Mouse (Mus musculus) T-helper 17 cell (primary cell): ENCODE measurements at regions not wholly inside any gene's neighbourhood (a gene's known extent, or its start where the extent isn't known, plus 50 kb on each side); places are given as distances from the start of the nearest gene placed in this dataset.

Experiments used
- in situ Hi-C, 2 experiments: fragments of 300-600 bp; cut with MboI, MseI; formaldehyde crosslinking; loops; 1 replicate in 1 of 2; 2 replicates in 1 of 2; pipeline ENCODE4 v1.15.1; 2025; ENCODE audit warnings: high pct_unique_total_duplicates in 2 of 2

- in situ Hi-C loops: loop anchor here in 1 of 2 experiments (5.0 to 25.0 kb wide), 2 partner anchors 60 to 245 kb away; no protein-coding TSS in a partner anchor
Measured at GRCm38 (mm10) chr1:34642304-34642893, 62.9 kb downstream of the Amer3 start.

DNA sequence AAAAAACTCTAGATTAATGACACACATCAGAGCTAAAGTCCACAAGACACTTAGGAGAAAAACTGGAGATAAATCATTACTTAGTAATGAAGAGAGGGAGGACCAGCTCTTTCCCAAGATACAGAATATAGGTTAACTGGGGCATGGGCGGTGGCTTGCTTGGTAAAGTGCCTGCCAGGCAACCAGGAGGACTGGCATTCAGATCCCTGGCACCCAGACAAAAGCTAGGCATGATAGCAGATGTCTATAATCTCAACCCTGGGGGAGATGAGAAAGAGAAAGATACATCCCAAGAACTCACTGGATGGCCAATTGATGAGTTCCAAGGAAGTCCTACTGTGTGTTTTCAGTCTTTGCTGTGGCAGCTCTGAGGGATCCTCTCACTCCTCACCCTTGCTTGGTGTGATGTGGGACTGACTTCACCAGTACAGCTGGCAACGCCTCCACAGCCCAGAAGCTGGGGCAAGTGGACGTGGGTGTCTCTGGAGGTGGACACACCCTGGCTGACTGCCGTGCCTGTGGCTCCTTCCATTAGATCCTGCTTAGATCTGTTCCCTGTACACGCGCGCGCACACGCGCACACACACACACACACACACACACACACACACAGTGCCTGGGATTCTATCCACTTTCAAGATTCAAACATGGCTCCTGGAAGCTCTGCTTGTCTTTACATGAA is 74.6 kb downstream of the Amer3 start:
- in situ Hi-C loops: no loop called here

DNA sequence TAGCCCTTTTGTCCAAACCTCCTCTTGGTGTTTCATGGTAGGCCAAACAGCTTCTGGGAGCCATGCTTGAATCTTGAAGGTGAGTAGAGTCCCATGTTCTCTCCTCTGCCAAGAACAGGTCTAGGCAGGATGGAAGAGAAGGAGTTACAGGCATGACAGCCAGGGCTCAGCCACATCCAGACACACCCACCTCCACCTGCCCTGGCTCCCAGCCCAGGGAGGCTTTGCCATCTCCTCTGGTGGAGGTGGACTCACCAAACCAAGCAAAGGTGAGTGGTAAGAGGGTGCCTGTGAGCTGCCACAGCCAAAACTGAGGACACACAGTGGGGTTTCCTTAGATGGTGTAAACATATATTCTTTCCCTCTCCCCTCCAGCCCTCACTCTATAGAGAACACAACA is 78.0 kb downstream of the Amer3 start:
- in situ Hi-C loops: no loop called here

DNA sequence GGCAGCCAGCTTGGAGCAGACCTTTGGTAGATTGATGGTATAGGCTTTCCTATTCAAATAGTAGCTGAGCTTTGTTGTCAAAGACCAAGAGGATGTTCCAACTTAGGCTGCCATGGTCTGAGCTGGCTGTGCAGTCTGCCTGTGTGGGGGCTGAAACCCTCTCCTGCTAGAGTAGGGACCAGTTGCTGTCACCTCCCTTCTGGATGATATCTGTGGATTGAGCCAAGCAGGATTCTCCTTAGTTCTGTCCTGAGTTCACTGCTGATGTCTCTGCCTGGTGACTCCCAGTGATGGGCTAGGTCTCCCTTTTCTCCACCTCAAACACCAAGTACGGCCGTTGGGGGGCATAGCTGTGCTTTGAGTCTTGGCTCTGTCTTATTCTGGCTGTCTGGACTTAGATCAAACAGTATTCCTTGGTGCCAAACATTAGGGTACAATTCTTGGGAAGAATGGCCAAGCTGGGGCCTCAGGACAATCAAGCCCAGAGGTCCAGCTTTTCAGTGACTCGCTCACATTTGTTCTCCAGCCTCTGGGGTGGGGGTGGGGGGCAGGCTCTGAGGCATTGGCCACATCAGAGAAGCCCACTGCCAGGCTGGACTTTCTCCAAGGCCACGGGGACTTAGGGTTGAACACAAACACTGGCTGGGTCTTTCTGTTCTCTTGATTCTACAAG is 84.6 kb downstream of the Amer3 start:
- in situ Hi-C loops: no loop called here

- in situ Hi-C loops: no loop called here
Measured at GRCm38 (mm10) chr1:34664816-34665511, 85.5 kb downstream of the Amer3 start.

DNA sequence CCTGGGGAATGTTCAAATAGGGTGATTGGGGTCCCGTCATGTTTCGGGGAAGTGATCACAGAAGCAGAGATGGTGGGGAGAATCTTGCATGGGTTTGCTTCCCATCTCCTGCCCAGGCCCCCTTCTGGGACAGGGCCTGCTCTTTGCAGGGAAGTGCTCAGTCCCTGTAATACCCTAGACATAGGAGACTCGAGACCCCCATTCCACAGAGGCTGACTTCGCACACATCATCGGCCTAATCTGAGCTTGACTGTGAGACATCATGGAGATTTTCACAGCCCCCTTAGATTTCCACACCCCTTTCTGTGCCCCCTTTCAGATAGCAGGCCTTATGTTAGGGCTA is 86.0 kb downstream of the Amer3 start:
- in situ Hi-C loops: no loop called here

DNA sequence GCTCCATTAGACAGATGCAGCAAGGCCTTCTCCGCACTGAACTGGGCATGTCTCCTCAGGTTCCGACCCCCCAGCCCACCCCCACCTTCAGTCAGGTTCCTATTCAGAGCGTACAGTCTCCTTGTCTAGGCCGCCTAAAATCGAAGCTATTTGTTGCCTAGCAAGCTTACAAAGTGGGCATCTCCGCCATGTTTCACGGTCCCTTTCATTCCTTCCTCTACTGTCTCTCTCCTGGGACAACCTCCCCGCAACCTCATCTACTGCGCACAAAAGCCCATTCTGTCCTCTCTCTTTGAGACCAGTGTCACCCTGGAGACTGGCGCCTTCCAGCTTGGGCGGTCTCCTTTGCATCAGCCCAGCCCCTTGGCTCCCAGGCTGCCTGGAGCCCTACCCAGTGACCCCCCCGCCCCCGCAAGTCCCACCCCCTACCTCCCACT is 86.8 kb downstream of the Amer3 start:
- in situ Hi-C loops: no loop called here

GRCm38 (mm10) chr1:34677105-34677741 is 97.8 kb downstream of the Amer3 start:
- in situ Hi-C loops: no loop called here

DNA sequence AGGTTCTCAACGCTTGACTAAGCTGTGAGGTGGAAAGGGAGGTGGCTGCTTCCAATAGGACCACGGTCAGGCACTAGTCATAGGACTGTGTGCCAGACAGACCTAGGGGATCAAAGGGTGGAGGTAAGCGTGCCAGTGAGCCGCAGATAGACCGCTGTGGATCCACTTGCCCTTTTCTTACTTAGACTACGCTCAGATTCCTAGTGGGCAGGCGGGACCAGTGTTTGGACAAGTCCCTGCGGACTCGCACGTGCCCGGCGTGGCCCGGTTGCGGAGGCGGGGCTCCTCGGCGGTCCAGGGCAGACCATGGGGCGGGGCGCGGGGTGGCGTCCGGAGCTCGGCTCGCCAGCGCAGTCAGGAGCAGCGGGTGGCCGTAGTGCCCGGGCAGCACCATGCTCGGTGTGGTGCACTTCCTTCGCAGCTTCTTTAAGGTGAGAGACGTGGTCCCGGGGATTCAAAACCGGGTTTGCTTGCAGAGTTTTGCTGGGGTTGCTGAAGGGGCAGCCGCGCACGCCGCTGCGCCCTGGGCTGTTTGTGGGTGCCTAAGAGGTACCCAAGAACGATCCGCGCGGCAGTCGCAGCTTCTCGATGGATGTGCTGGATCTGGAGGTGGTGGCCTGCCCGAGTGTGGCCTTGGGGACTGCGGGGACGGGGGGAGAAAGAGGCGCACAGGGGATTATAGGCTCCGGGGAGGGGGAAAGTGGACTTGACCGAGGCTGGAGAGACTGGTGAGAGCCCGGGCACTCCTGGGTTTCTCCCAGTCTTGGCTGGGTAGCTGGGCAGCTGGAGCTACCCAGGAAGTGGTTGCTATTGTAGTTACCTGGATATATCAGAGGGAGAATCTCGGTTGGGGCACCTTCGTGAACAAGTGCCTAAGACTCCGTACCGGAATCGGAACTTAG is 98.6 kb downstream of the Amer3 start:
- in situ Hi-C loops: no loop called here

GRCm38 (mm10) chr1:34678734-34679068 is 99.2 kb downstream of the Amer3 start:
- in situ Hi-C loops: no loop called here

DNA sequence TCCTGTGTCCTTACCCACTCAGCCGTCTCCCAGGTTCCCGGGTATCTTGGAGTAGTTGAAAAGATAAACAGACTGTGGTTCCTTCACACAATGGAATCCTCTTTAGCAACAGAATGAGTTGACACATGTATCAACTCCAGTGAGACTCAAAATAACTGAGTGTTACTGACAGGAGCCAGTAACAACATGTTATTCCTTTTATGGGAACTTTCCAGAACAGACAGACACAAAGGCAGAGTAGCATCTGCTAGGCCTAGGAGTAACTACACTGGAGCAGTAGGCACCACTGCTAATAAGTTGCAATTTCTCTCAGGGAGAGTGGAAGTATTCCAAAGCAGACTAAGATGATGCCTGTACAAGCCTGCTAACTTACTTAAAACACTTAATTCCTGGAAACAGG is 107.1 kb downstream of the Amer3 start:
- in situ Hi-C loops: no loop called here

DNA sequence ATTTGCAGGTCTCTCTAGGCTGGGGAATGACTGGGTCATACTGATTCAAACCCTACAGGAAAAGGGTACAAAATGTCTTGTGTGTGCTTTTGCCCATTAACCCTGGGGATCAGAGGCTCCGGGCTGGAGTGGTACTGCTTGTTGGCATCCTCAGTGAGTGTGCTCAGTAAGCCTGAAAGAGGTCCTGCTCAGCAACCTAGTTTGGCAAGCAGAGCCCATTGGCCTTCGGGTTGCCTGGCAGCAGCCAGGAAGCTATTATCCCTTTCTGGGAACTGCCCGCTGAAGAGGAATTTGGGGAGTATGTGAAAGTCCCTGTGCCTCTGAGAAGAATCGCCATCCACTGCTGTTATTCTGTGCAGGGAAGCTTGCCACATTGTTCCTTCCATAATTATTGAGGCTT is 117.1 kb downstream of the Amer3 start:
- in situ Hi-C loops: no loop called here

DNA sequence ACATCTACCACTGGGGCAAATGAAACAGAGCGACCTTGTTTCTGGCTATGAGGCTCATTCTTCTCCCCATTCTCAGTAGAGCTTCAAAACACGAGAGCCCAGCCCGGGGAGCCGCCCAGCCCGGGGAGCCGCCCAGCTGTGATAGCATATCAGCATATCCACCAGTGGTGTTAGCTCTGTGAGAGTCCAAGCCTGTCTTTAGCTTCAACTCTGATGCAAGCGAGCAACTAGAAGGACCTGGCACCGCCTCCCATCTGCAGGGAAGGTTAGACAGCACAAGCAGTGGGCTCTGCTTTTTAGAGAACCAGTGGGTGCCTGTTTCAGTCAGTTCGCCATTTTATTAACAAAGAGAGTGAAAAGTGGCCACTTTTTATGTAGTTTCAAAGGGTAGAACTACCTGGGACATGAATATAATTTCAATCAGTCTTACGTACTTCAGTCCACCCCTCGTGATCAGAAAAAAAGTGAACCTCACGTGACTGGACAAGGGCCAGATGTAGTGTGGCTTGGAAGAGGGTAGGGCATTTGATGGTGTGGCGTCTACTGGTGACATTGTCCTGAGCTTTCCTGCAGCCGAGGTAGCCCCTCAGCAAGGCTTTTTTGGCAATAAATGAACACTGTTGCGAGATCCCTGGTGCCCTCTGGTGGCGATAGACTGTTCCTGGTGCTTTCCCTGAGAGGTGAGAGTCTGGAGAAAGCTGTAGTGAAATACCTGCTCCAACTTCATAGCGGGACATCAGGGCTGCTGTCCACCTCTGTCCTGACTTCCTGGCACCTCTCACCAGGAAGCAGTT is 121.0 kb downstream of the Amer3 start:
- in situ Hi-C loops: loop anchor here in 1 of 2 experiments (5.0 kb wide), 1 partner anchor 58 kb away; no protein-coding TSS in a partner anchor

DNA sequence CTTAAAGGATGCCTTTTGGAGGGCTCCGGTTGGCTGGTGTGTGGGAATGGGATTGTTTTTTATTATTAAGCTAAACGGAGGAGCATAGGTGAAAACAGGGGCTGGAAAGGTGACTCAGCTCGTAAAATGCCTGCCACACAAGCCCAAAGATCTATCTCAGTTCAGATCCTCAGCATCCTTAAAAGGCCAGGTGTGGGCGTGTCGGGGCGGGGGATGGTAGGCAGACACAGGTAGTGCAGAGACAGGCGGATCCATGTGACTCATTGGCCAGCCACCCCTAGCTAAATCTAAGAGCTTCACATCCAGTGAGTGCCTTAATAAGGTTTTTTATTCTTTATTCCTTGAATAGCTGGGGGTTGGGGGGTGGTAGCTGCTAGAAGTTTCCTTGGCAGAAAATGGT is 122.0 kb downstream of the Amer3 start:
- in situ Hi-C loops: loop anchor here in 1 of 2 experiments (5.0 kb wide), 1 partner anchor 59 kb away; no protein-coding TSS in a partner anchor

DNA sequence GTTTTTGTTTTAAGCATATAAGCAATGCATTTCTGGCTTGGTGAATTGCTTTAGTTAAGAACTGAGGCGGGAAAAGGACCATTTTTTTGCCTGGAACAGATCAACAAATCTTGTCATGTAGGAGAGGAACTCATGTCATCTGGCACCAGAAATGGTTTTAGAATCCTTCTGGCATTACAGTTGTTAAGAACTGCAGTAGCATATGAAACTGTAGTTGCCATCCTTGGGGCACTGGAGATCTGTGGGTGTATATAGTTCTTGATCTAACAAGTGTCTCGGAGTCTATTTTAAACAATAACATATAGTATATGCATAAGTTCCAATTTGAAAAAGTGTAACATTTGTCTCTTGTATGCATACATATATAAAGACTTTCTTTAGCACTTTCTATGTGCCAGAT is 129.6 kb downstream of the Amer3 start:
- in situ Hi-C loops: no loop called here

- in situ Hi-C loops: no loop called here
Measured at GRCm38 (mm10) chr1:34722674-34723073, 120.2 kb downstream of the Fam168b start.

- in situ Hi-C loops: loop anchor here in 1 of 2 experiments (5.0 kb wide), 1 partner anchor 170 kb away; no protein-coding TSS in a partner anchor
Measured at GRCm38 (mm10) chr1:34732156-34732555, 110.7 kb downstream of the Fam168b start.

- in situ Hi-C loops: loop anchor here in 1 of 2 experiments (5.0 kb wide), 1 partner anchor 169 kb away; no protein-coding TSS in a partner anchor
Measured at GRCm38 (mm10) chr1:34733026-34733913, 109.6 kb downstream of the Fam168b start.
